Mouse (Mus musculus) ES-E14 (cell line): ENCODE measurements around the gene Gpr182. TPM values are rescaled to one million over a fixed set of nuclear protein-coding genes. Genes with fewer than 3 reads are reported as not detected.

Experiments used
- DNase-seq: peaks from one replicate; pipeline ENCODE4 v3.0.0-alpha.2; 2013; ENCODE audit warnings: low read depth, low spot score
- H3K27ac ChIP-seq: 2 replicates; pipeline ENCODE4 v1.5.1; 2012; ENCODE audit warnings: low read depth, mild to moderate bottlenecking, low read length, moderate library complexity, mixed read lengths; ENCODE audit not compliant: poor library complexity, insufficient read depth, severe bottlenecking
- H3K36me3 ChIP-seq: 2 replicates; pipeline ENCODE4 v1.6.1; 2012; ENCODE audit warnings: mild to moderate bottlenecking, low read length, moderate library complexity, mixed read lengths; ENCODE audit not compliant: control insufficient read depth, poor library complexity, insufficient read depth, severe bottlenecking
- H3K4me1 ChIP-seq, 2 experiments: fragments of 150-350 bp in 1 of 2; sonication (generic) in 1 of 2; 2 replicates each; pipeline ENCODE4 v1.6.1; 2012; ENCODE audit warnings: low read length in 2 of 2, mild to moderate bottlenecking in 1 of 2, mixed read lengths in 1 of 2; ENCODE audit not compliant: control insufficient read depth in 2 of 2, insufficient read depth in 2 of 2, poor library complexity in 1 of 2
- H3K4me3 ChIP-seq, 2 experiments: fragments of 150-350 bp in 1 of 2; sonication (generic) in 1 of 2; 2 replicates each; pipeline ENCODE4 v1.5.1; 2012; ENCODE audit warnings: low read length in 2 of 2, low read depth in 1 of 2, mild to moderate bottlenecking in 1 of 2, mixed read lengths in 1 of 2; ENCODE audit not compliant: insufficient read depth in 1 of 2, poor library complexity in 1 of 2, severe bottlenecking in 1 of 2
- H3K9ac ChIP-seq: 2 replicates; pipeline ENCODE4 v1.6.1; 2012; ENCODE audit warnings: low read depth, mild to moderate bottlenecking, low read length, mixed read lengths; ENCODE audit not compliant: poor library complexity, insufficient read depth, severe bottlenecking
- H3K9me3 ChIP-seq: fragments of 150-350 bp; sonication (generic); 2 replicates; pipeline ENCODE4 v1.6.1; 2012; ENCODE audit warnings: low read depth, mild to moderate bottlenecking, low read length; ENCODE audit not compliant: control insufficient read depth, insufficient read depth
- CHD2 ChIP-seq: IDR thresholded peaks from 2 replicates; pipeline ENCODE4 v1.6.1; 2014; ENCODE audit warnings: mild to moderate bottlenecking, low read depth, low read length, inconsistent platforms
- HCFC1 ChIP-seq: IDR thresholded peaks from 2 replicates; pipeline ENCODE4 v1.6.1; 2012; ENCODE audit warnings: low read length, inconsistent platforms, borderline replicate concordance; ENCODE audit not compliant: insufficient read depth
- MAFK ChIP-seq: IDR thresholded peaks from 2 replicates; pipeline ENCODE4 v1.6.1; 2014; ENCODE audit warnings: mild to moderate bottlenecking, low read depth, low read length, inconsistent platforms; ENCODE audit not compliant: insufficient read depth
- ZC3H11A ChIP-seq: IDR thresholded peaks from 2 replicates; pipeline ENCODE4 v1.6.1; 2012; ENCODE audit warnings: low read depth, mild to moderate bottlenecking, inconsistent platforms, low read length, borderline replicate concordance
- ZNF384 ChIP-seq: IDR thresholded peaks from 2 replicates; pipeline ENCODE4 v1.6.1; 2012; ENCODE audit warnings: low read depth, low read length, inconsistent platforms
- in situ Hi-C, 2 experiments: fragments of 600-800 bp; cut with MboI; formaldehyde crosslinking; loops; one replicate each; pipeline ENCODE4 v1.15.1; 2025; ENCODE audit warnings: low sequenced_read_pairs in 2 of 2, inconsistent platforms in 1 of 2; ENCODE audit not compliant: unreplicated experiment in 2 of 2
- total RNA-seq: library from RNA; depleted of rRNA; stranded (reverse); fragments of 300-350 nt; gene quantifications from 2 replicates; pipeline ENCODE4 v1.2.3, GENCODE M21; 2012

Gene Gpr182
- total RNA-seq, 1 experiment: 0.49 TPM

- TF ChIP-seq ZNF384 (no peak), HCFC1 (no peak), ZC3H11A (no peak), CHD2 (no peak), MAFK (no peak)
- no peak for DNase-seq
- no peak overlapping the region for H3K27ac ChIP-seq
- peaks cover 0 to 13% of the 10 kb centered on the region in 2 experiments; a peak in 2 of 4 replicates for H3K4me1 ChIP-seq
- H3K9ac ChIP-seq: no peak overlapping the region
- no peak overlapping the region for H3K4me3 ChIP-seq
- no peaks in the 10 kb centered on the region for H3K9me3 ChIP-seq
- H3K36me3 ChIP-seq: no peaks in the 10 kb centered on the region
- in situ Hi-C loops: no loop called here
Observed at GRCm38 (mm10) chr10:127705783-127706182, 45.7 kb downstream of the Gpr182 start.

DNA sequence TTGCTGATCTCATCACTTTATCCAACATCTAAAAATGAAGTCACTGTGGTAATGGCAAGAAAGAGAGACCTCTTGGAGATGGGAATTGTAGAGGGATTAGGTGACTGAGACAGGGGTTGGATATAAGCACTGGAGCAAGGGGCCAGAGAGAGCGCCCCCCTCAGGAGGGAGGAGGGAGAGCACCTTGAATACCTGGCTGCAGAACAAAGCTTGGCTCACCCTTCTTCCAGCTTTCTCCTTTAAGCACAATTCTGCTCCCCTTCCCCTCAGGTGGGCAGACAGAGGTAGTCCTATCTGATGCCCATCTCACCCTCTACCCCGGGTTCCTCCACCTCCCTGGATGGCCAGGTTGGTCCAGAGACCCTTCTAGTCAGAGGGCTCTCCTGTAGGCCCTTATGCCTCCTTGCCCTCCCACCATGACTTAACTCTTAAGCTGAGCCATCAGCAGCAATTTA, 46.7 kb downstream of the Gpr182 start, which contains the start of gene Myo1a:
TSS of gene Myo1a (plus strand) at position 405 of the 455 bp plus-strand sequence.
- TF ChIP-seq MAFK: peak; percentile 79; the same call in 1 of the 2 replicates
- TF ChIP-seq ZNF384: no peak
- DNase-seq: no peak
- H3K9me3 ChIP-seq: no peaks in the 10 kb centered on the region
- H3K4me1 ChIP-seq: peaks cover 0 to 11% of the 10 kb centered on the region in 2 experiments; a peak in 2 of 4 replicates
- in situ Hi-C loops: no loop called here
- no peak within 1 kb of the TSS for H3K27ac ChIP-seq
- no peak within 1 kb of the TSS for H3K9ac ChIP-seq
- no peaks in the 10 kb centered on the region for H3K36me3 ChIP-seq
- no peak within 1 kb of the TSS for H3K4me3 ChIP-seq

DNA sequence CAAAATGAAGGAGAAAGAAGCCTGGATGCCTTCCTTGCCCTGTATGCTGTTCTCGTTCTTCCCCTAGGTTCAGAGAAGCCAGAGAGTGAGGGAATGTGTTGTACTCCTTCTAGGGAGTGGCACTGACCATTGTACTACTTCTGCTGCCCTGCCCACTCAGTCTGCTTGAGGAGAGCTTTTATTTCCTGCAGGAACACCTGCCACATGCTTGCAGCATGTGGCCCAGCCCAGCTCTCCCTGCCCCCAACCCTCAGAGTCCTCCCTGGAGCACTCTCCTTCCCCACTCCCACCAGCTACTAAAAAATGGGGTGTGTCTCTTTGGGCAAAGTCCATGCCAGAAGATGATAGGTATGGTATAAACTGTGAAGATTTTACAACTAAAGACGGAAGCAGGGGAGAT, 47.2 kb downstream of the Gpr182 start:
- DNase-seq: no peak
- H3K9ac ChIP-seq: no peak overlapping the region
- H3K27ac ChIP-seq: no peak overlapping the region
- no peak for TF ChIP-seq ZC3H11A
- no peak for TF ChIP-seq ZNF384
- no peak for TF ChIP-seq MAFK
- TF ChIP-seq CHD2: no peak
- TF ChIP-seq HCFC1: no peak
- H3K36me3 ChIP-seq: no peaks in the 10 kb centered on the region
- no peak overlapping the region for H3K4me3 ChIP-seq
- H3K4me1 ChIP-seq: peaks cover 0 to 11% of the 10 kb centered on the region in 2 experiments; a peak in 2 of 4 replicates
- in situ Hi-C loops: no loop called here
- H3K9me3 ChIP-seq: no peaks in the 10 kb centered on the region

DNA sequence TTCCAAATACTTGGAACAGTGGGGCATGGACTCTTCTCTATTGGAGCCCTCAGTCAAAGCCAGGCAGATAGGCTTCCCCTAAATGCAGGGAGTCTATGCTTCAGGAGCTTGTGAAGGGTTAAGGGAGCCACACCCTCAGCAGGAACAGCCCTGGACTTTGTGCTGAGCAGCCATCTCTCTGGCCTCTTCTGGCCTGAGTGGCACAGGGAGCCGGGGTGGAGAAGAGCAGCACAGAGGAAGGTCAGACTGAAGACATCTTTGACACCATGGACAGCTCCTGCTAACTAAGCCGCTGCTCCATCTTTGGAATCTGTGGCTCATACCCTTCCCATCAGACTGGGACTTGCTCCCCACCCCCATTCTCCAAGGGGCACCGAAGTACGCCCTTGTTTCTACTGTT, 48.2 kb downstream of the Gpr182 start:
- in situ Hi-C loops: no loop called here
- Histone ChIP-seq H3K36me3 (peaks cover 2% of the 10 kb centered on the region; the same call in 1 of the 2 replicates), H3K9me3 (no peaks in the 10 kb centered on the region), H3K4me3 (no peak overlapping the region), H3K4me1 (peaks cover 0 to 8% of the 10 kb centered on the region in 2 experiments; a peak in 2 of 4 replicates), H3K27ac (no peak overlapping the region), H3K9ac (no peak overlapping the region)
- peak; percentile 44 for DNase-seq
- TF ChIP-seq HCFC1 (no peak), CHD2 (no peak), ZNF384 (no peak), MAFK (no peak), ZC3H11A (no peak)

DNA sequence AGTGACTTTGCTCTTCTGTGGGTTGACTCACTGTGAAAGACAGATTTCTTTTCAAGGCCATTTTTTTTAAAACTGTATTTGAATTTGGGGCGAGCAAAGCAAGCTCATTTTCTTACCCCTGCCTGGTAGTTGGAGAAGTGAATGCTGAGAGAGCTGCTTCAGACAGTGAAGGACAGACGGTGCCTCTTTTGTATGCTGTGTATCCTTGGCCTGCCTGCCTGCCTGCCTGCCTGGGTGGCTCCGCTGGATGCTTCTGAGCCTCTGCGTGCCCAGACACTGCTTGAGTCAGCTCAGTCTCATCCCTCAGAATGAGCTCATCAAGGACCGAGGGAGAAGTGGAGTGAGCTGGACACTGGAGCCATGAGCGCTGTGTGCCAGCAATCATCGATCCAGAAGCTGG, 52.6 kb downstream of the Gpr182 start:
- no peak for TF ChIP-seq ZNF384
- TF ChIP-seq CHD2: no peak
- no peak for TF ChIP-seq MAFK
- no peak for TF ChIP-seq HCFC1
- no peak for TF ChIP-seq ZC3H11A
- in situ Hi-C loops: no loop called here
- no peak overlapping the region for H3K27ac ChIP-seq
- no peak overlapping the region for H3K4me3 ChIP-seq
- no peaks in the 10 kb centered on the region for H3K9me3 ChIP-seq
- no peak overlapping the region for H3K9ac ChIP-seq
- no peak for DNase-seq
- peaks cover 11% of the 10 kb centered on the region for H3K36me3 ChIP-seq
- H3K4me1 ChIP-seq: no peaks in the 10 kb centered on the region
